Mouse (Mus musculus) A20 (cell line): ENCODE data around the gene Fam193b.

Experiments
- DNase-seq: peaks from one replicate; pipeline ENCODE4 v3.0.0-alpha.2; 2011; ENCODE audit warnings: low read depth, low spot score

Fam193b gene

GRCm38 (mm10) chr13:55527834-55528772 lies 42.8 kb downstream of the Fam193b start:
- DNase-seq = peak; percentile 86

GRCm38 (mm10) chr13:55527212-55527611 lies 43.7 kb downstream of the Fam193b start:
- DNase-seq = no peak

GRCm38 (mm10) chr13:55525733-55526553 lies 45.0 kb downstream of the Fam193b start:
- no peak for DNase-seq

- no peak for DNase-seq
Measured at GRCm38 (mm10) chr13:55523951-55524600, 46.8 kb downstream of the Fam193b start.

- no peak for DNase-seq
Measured at GRCm38 (mm10) chr13:55523278-55523677, 47.6 kb downstream of the Fam193b start.

GRCm38 (mm10) chr13:55522730-55523129 lies 48.2 kb downstream of the Fam193b start:
- no peak for DNase-seq

- DNase-seq = no peak
Measured at GRCm38 (mm10) chr13:55519606-55520005, 51.3 kb downstream of the Fam193b start.

- DNase-seq = peak; percentile 82
Measured at GRCm38 (mm10) chr13:55516955-55517354, 54.0 kb downstream of the Fam193b start.

- DNase-seq = no peak
Measured at GRCm38 (mm10) chr13:55513828-55514227, 57.1 kb downstream of the Fam193b start.

GRCm38 (mm10) chr13:55513111-55513748 lies 57.7 kb downstream of the Fam193b start, which contains the start of gene Pdlim7:
Pdlim7 (minus strand) TSS chr13:55513676.
- DNase-seq = peak; percentile 93

GRCm38 (mm10) chr13:55512379-55513031 lies 58.4 kb downstream of the Fam193b start:
- peak; percentile 73 for DNase-seq

- no peak for DNase-seq
Measured at GRCm38 (mm10) chr13:55511492-55511861, 59.4 kb downstream of the Fam193b start.

- peak; percentile 37 for DNase-seq
Measured at GRCm38 (mm10) chr13:55510668-55511491, 60.0 kb downstream of the Fam193b start.

GRCm38 (mm10) chr13:55510332-55510667 lies 60.6 kb downstream of the Fam193b start:
- peak; percentile 47 for DNase-seq

GRCm38 (mm10) chr13:55508531-55508930 lies 62.4 kb downstream of the Fam193b start:
- no peak for DNase-seq

GRCm38 (mm10) chr13:55507877-55508276 lies 63.0 kb downstream of the Fam193b start:
- no peak for DNase-seq

GRCm38 (mm10) chr13:55506697-55507096 lies 64.2 kb downstream of the Fam193b start:
- no peak for DNase-seq

- DNase-seq = no peak
Measured at GRCm38 (mm10) chr13:55505810-55506209, 65.1 kb downstream of the Fam193b start.

- no peak for DNase-seq
Measured at GRCm38 (mm10) chr13:55504390-55504789, 66.5 kb downstream of the Fam193b start.

- no peak for DNase-seq
Measured at GRCm38 (mm10) chr13:55502405-55502804, 68.5 kb downstream of the Fam193b start.
